Mouse (Mus musculus): ENCODE data around the gene 2310034G01Rik.

Gene 2310034G01Rik

GRCm38 (mm10) chr19:46314872-46315742, 35.0 kb downstream of the 2310034G01Rik start:
- peak; percentile 83 for DNase-seq (ENCODE audit: low read depth)

- DNase-seq (ENCODE audit: low read depth): no peak
Measured at GRCm38 (mm10) chr19:46314151-46314601, 35.9 kb downstream of the 2310034G01Rik start.

- no peak for DNase-seq (ENCODE audit: low read depth)
Measured at GRCm38 (mm10) chr19:46313591-46313990, 36.5 kb downstream of the 2310034G01Rik start.

- no peak for DNase-seq (ENCODE audit: low read depth)
Measured at GRCm38 (mm10) chr19:46313116-46313515, 37.0 kb downstream of the 2310034G01Rik start.

GRCm38 (mm10) chr19:46312566-46312965, 37.5 kb downstream of the 2310034G01Rik start:
- DNase-seq (ENCODE audit: low read depth): no peak

- no peak for DNase-seq (ENCODE audit: low read depth)
Measured at GRCm38 (mm10) chr19:46311341-46311740, 38.8 kb downstream of the 2310034G01Rik start.

- DNase-seq (ENCODE audit: low read depth): no peak
Measured at GRCm38 (mm10) chr19:46310312-46310865, 39.7 kb downstream of the 2310034G01Rik start.

- DNase-seq (ENCODE audit: low read depth): no peak
Measured at GRCm38 (mm10) chr19:46309651-46310305, 40.3 kb downstream of the 2310034G01Rik start.

GRCm38 (mm10) chr19:46308706-46309435, 41.2 kb downstream of the 2310034G01Rik start:
- DNase-seq (ENCODE audit: low read depth): peak; percentile 76

GRCm38 (mm10) chr19:46308303-46308702, 41.8 kb downstream of the 2310034G01Rik start:
- no peak for DNase-seq (ENCODE audit: low read depth)

- DNase-seq (ENCODE audit: low read depth): no peak
Measured at GRCm38 (mm10) chr19:46307781-46308180, 42.3 kb downstream of the 2310034G01Rik start.

GRCm38 (mm10) chr19:46306751-46307289, 43.3 kb downstream of the 2310034G01Rik start:
- no peak for DNase-seq (ENCODE audit: low read depth)

- no peak for DNase-seq (ENCODE audit: low read depth)
Measured at GRCm38 (mm10) chr19:46306268-46306610, 43.9 kb downstream of the 2310034G01Rik start.

- DNase-seq (ENCODE audit: low read depth): peak; percentile 89
Measured at GRCm38 (mm10) chr19:46305432-46306267, 44.5 kb downstream of the 2310034G01Rik start.

GRCm38 (mm10) chr19:46304908-46305333, 45.2 kb downstream of the 2310034G01Rik start:
- no peak for DNase-seq (ENCODE audit: low read depth)

GRCm38 (mm10) chr19:46304216-46304841, 45.8 kb downstream of the 2310034G01Rik start, which contains the start of gene Nfkb2:
Gene Nfkb2, plus strand, starts transcription at chr19:46304320.
- DNase-seq (ENCODE audit: low read depth): peak; percentile 92

GRCm38 (mm10) chr19:46303251-46304215, 46.6 kb downstream of the 2310034G01Rik start:
- DNase-seq (ENCODE audit: low read depth): no peak

- no peak for DNase-seq (ENCODE audit: low read depth)
Measured at GRCm38 (mm10) chr19:46302551-46302950, 47.6 kb downstream of the 2310034G01Rik start.

Measured in c-Kit-positive CD71-positive TER-119-negative erythroid progenitor cells, embryonic 14.5 days (primary cell).